Mouse (Mus musculus) hematopoietic stem cell, adult 5-6 weeks (primary cell): Measurements from ENCODE around the gene Pwp2. TPM values are rescaled to one million over a fixed set of nuclear protein-coding genes. Genes with fewer than 3 reads are reported as not detected.
A peak's percentile ranks its signal among the peaks of the same experiment; 100 is the strongest.

Experiments
- ATAC-seq, 2 experiments: fragments of 125-278 bp in 1 of 2; replicated peaks in 1 of 2; 2 replicates each; pipeline ENCODE4 v1.8.0; 2016 to 2017; ENCODE audit warnings: inconsistent platforms in 2 of 2, mild to moderate bottlenecking in 2 of 2, moderate number of reproducible peaks in 2 of 2, low read depth in 1 of 2, moderate TSS enrichment in 1 of 2; ENCODE audit not compliant: low FRiP score in 2 of 2, poor library complexity in 2 of 2, severe bottlenecking in 2 of 2, insufficient read depth in 1 of 2, low TSS enrichment in 1 of 2
- total RNA-seq: library from RNA; stranded (forward); fragments of 172-1452, 232-1000 nt; gene quantifications from 2 replicates; pipeline ENCODE4 v1.2.3, GENCODE M21; 2017

The Pwp2 gene
- total RNA-seq, 1 experiment from 2014 or later: 26.3 TPM

DNA sequence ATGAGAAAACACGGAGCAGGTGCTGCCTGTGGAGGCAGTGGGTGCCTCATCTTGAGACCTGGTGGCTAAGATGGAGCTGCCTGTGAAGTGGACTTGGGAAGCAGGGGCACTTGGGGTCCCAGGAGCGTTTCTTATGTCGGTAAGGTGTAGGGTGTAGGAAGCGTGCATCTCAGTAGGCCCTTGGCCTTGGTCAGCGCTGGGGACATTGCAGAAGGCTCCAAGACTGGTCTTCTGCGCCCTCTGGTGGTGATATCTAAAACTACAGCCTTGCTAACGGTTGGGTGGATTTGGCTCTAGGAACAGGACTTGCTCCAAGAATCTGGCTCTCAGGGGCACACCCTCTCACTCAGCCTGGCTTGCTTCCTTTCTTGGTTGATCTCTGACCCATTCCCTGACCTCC is 25.0 kb downstream of the Pwp2 start:
- ATAC-seq: peak; percentile 66 to 72

DNA sequence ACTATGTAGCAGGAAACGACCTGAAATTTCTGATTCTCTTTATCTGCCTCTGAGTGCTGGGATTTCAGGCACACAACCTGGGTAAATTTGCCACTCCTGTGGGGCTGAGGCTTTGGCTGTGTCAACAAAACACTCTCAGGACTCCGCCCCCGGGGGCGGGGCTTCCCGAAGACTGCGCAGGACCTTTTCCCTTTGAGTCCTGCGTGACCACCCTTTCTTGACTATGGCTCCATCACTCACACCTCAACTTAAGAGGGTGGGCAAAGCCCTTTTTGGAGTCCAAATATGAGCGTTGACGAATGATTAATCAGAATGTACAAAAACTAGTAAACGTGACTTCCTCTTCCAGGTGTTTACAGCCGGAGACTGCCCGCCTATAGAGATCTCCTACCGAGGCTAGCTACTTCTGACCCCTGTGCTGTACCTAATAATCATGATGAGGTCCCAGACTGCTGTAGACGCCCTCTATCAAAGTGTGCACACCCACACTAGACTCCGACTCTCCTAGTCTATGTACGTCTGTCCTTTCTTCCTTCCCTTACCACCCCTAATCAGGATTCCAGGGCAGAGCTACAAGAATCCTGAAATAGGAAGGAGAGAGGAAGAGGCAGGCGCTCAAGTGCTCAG is 25.6 kb downstream of the Pwp2 start:
- ATAC-seq: peak; percentile 37 to 39; a peak in 1 of 4 replicates

DNA sequence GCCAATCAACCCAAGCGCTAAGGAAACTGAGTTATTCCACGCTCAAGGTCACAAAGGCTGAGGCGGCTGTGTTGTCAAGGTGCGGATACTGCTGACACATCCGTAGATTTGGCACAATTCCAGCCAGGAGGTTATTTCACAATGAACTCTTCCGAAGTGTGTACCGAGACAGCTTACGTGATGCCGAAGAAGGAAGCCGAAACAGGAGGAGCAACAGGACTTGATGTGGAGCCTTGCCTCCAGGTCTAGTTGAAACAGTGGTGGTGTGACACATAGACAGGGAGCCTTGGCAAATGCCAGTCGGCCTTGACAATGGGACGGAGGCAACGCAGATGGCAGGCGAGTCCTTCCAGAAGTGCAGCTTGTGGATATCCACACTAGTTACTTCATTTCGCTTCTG is 26.9 kb downstream of the Pwp2 start:
- no peak for ATAC-seq

DNA sequence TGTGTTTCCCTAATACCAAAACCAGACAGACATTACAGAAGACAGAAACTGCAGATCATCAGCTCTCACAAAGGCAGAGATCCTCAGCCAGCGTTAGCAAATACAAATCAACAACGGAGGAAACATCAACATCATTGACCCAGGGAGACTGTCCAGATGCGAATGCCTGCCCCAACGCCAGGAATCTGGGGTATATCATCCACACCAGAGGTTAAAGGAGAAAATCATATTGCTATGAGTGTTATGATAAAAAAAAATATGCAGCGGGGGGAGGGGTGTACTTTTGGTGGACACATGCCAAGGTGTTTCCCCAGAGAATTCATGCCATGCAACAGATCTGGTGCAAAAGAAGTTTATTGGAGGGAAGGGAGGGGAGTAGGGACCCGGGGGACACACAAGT is 28.0 kb downstream of the Pwp2 start:
- ATAC-seq: no peak

DNA sequence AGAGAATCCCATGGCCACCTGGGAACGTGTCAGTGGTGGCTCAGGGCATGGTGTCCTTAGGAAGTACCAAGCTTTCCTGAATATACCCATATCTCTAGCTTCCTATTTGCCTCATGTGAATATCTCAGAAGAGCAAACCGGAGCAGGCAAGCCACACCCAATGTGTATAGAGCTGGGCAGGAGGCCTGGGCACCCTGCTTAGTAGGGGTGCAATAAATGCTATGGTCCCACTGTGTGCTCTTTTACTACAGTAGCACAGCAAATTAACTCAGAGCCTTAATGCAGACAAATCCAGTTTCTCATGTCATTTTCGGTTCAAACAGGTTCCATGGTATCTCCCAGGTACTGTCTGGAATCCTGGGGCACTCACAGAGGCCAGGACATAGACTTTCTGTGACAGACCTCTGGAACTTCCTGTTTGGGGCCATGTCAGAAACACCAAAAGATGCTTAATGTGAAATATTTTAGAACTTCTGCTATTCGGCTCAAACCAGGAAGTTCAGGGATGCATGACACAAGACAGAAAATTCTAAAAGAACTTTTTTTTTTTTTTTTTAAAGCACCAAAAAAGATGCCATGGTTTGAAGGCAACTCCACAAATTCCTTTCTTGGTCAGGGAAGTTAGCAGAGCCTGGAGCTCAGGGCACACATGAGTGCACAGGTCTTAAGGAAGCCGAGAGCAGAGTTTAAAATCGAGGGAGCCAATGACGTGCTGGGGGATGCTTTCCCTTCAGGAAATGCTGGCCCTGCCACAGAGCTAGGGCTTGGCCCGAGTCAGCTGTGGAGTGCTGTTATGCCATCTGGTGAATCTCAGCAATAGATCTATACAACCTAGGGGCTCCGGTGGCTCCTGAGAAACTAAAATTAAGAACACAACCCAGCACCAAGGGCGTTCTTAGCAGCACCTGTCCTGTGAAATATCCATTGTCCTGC is 35.8 kb downstream of the Pwp2 start:
- ATAC-seq: peak; percentile 80 to 89; a peak in 3 of 4 replicates

DNA sequence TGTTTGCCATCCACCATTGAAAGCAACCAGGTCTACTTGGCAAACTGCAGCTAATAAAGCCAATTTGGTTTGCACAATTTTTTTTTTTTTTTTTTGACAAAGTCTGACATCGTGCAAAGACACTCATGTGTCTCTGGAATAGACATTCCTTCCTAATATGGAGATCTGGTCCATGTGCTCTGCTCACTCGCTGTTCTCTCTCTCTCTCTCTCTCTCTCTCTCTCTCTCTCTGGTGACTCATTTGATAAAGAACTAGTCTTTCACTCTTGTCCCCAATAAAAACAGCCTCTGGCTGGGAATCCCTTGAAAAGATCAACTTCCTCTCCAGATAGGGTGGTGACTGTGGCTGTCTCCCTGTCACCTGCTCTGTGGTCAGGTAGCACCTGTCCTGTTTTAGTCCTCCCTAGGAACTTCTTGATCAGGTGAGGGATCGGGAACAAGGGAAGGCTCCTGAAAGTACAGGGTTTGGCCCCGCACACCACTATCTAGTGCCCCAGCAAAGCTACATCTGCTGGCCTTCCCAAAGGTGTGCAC is 37.0 kb downstream of the Pwp2 start:
- no peak for ATAC-seq

DNA sequence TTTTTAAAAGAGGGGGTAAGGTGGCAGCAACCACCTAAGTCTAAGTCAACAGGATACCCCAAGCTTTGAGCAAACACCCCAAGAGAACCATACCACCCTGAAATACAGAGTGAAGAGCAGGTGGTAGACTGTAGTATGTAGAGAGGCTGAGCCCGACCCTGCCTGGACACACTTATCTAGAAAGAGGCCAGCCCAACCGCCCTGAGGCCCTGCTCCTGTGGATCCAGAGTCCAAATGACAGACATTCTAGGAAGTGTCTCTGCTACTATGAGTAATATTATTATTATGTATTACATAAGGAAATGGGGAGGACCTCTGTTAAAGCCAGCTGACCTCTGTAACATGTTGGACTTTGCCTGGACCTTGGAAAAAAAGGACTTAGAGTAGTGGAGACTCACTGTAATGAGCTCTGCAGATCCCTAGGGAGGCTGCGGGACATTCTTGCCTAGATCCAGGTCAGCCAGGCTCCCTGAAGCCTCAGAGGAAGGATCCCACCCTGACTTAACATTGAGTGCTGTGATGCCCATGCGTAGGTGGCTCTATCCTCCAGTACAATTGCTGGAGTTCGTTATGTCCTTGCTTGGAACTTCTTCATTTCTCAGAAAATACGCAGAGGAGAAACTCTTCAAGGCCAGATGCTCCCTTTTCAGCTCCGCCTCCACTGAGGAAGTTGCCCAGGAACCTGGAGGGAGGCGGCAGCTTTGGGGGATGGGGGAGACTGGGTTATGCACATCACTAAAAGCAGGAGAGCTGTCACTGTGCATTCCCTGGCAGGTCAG is 41.0 kb downstream of the Pwp2 start:
- no peak for ATAC-seq

DNA sequence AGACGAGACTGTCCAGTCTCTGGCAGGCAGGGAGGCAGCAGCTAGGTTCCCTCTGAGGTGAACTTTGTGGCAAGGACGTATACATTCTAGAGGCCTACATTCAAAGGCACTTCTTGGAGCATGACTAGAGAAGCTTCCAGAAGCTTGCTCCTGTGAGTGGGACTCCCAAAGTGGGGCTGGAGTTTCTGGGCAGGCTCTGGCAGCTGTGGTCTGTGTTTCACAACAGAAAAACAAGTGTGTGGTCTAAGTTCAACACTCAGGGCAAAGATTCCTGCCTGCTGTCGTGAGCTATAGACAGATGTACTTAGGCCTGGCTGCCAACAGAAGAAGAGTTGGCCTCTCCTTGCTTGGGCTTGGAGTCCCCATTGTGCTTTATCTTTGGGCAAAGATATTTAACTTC is 44.1 kb downstream of the Pwp2 start:
- no peak for ATAC-seq

DNA sequence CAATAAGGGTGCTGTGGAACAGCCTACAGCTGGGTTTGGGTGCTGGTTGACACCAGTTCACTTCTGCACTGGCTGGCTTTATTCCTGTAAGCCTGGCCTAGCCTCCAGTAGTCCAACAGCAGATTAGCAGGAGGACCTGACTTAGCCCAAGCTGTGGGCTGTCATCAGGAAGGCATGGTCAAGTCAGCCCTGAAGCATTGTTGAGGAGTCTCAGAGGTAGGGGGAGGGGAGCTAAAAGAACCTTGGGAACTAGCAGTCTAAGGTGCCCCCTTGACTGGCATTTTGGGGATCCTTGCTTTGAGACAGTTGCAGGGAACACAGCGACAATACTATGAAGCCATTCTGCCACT is 44.7 kb downstream of the Pwp2 start:
- ATAC-seq: no peak

DNA sequence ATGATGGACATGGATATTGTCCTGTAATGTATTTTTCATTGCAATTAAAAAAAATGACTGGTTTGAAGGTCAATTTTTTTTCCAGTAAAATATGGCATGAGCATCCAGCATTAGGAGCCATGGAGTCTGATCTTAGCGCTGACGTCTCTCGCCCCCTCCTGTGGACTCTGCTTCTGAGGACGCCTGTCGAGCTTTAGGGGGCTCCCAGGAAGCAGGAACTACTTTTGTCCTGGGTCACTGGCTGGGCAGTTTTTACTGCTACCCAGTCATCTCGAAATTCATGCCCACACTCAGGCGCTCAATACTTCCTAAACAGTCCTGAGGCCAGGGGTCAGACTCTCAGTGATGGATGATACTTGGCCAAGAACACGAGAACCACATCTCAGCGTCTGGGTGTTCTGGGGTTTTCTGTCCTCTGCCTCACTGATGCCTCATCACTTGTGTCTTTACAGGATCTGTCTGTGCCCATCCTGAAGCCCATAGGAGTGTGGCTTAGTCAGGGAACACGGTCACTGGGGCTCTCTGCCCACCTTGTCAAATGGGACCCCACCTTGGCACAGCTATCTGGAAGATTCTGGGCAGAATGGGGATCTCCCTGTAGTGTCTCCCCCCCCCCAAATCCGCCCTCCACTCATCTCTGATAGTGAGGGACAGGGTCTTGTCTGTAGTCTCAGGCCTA is 45.2 kb downstream of the Pwp2 start:
- ATAC-seq: no peak

DNA sequence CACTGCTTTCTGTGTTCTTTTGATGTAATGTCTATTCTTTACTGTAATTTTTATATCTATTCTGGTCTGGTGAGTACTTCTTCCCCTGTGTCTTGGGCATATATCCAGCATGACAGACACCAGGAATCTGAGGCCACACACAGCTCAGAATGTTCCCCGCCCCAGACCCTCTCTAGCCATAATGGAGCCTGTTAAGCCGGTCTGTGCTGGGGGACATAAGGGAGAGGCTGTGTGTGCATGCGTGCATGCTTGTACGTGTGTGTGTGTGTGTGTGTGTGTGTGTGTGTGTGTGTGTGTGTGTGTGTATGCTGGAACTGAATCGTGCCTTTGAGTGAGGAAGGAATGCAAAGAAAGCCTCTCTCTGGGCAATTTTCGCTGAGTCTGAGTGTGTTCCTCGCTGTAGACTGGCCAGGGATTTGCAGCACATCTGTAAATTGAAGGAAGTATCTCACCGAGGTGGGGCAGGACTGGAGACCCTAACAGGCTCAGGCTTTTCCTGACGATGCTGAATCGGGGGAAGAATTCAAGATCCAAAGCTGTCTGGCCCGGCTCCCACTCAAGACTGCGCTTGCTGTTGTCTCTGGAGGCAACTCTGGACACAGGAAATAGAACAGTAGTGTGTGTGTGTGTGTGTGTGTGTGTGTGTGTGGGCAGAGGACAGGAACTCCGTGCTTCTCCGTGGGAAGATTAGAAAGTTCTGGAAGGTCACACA is 46.0 kb downstream of the Pwp2 start:
- no peak for ATAC-seq

DNA sequence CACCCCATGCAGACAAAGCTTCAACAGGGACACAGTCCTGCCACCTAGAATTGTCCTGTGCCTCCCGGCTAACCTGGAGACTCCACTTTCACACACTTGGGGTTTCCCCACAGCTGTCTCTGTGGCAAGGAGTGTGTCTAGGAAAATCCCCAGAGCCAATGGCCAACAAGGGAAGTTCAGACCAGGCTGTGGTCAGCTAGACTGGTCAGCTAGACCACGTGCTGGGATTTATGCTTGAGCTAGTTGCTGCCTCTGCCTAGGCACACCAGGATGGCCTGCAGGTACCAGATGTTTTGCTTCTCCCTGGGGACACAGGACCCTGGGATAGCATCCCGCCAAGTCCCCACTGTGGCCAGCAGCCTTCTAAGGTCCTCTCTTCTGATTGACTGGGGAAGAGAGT is 47.8 kb downstream of the Pwp2 start:
- no peak for ATAC-seq

DNA sequence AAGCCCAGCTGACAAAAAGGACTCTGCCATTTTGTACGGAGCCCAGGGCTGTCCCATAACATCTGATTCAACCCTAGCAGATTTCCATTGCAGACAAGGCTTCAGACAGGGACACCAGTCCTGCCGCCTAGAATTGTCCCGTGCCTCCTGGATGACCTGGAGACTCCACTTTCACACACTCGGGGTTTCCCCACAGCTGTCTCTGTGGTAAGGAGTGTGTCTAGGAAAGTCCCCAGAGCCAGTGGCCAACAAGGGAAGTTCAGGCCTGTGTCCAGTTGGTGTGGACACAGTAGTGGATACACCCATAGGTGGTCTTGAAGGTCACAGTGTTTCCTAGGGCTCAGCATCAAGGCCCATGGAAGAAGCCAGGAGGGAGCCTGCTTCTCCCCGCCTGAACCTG is 49.0 kb downstream of the Pwp2 start:
- ATAC-seq: no peak

DNA sequence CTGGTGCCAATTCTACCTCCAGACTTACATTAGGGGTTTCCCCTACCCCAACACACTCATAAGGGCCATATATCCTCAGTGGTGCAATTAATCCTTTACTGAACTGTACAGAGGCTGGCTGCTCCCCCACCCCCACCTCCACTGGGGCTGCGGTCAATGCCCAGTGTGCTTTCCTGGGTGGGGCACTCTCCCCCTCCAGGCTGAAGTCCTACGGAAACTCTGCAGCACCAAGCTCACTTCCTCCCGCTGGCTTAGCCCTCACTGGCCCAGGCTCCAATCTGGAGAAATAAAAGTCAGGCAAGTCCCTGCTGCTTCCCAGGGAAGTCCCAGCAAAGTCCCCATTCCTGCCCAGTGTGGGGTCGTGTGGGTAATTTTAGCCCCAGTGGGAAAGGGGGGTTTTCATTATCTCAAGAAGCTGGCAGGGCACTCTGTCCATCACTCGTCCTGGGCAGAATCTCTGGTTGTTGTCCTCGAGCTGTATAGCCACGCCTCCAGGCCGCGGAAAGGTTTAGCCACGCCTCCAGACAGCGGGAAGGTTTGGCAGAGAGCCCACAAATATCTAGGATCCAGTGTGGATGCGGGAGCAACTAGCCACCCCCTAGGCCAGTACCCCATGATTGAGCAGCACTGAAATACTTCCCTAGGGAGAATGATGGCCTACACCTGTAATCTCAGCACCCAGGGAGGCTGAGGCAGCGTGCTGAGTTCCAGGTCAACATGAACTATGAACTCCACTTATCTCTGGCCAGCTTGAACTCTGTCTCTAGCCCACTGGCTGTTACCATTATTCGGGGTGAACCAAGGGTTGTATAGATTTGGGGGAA is 49.8 kb downstream of the Pwp2 start:
- peak; percentile 67 to 69 for ATAC-seq

DNA sequence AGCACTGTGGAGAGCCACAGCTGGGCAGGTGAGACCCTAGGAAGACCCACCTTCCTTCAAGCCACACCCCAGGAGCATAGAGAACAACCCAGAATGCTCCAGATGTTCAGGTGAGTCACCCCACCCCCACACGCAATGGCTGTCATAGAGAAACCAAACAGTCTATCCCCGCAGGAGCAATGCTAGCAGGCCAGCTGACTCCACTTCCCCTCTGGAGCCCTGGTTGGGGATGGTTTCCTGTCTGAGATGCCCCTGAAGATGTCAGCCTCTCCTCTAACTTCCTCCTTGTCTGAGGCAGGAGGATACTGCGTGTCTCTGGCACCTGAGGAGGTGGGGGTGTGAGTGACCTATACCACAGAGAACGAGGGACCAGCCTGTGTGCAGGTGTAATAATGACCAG is 50.5 kb downstream of the Pwp2 start:
- ATAC-seq: peak; percentile 62 to 63

DNA sequence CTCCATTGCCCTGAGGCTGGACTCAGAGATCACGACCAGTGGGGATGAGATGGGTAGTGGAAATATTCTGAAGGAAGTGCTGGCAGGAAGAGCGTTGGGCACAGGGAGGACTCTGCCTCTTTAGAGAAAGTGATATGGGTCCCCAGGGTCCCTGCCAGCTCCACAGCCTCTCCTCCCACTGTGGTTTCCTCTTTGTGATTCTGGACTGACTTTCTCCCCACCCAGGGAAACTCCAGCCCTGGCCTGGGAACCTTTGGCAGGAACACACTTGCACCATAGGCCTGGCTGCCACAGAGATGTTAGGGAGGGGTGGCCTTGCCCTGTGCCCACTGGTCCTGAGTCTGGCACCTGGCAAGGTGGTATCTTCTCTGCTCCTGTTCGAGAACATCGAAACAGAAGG is 55.0 kb downstream of the Pwp2 start:
- ATAC-seq: peak in 1 of 2 experiments; percentile 22; a peak in 1 of 4 replicates
